Mouse (Mus musculus) heart, postnatal 36 days (tissue): ENCODE results near the gene 1700067K01Rik. TPM values are rescaled to one million over a fixed set of nuclear protein-coding genes. Genes with fewer than 3 reads are reported as not detected.

Experiments used
- DNase-seq, 2 experiments: peaks; one replicate each; pipeline ENCODE4 v3.0.0; 2021 to 2022
- intact Hi-C: fragments of 180-260 bp; cut with DNase I; formaldehyde crosslinking; loops from one replicate; pipeline ENCODE4 v1.15.1; 2025
- total RNA-seq, 2 experiments: library from RNA; stranded (reverse); gene quantifications; 2 replicates each; pipeline ENCODE4 v1.2.3; 2021

The 1700067K01Rik gene
- total RNA-seq, 2 experiments from 2014 or later: not detected

DNA sequence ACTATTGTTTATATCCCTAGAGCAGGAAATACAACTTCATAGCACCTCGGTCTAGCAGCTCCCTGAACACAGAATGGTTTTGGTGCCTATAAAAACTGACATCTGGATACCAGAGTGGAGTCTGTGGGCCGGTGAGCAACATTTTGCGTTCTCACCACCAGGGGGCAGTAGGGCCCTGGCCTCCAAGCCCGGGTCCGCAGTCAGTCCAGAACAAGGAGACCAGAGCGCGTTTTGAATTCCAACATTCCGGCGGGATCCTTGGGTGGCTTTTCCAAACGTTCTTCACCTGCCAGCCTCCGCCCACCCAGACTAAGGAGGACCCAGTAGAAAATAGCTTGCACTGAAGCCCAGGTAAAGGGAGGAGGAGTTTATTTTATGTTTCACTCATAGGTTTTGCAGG, 8.6 kb downstream of the 1700067K01Rik start:
- intact Hi-C loops: loop anchor here (5.0 kb wide), 1 partner anchor 347 kb away; no protein-coding TSS in a partner anchor
- DNase-seq: peak; percentile 90 to 92

DNA sequence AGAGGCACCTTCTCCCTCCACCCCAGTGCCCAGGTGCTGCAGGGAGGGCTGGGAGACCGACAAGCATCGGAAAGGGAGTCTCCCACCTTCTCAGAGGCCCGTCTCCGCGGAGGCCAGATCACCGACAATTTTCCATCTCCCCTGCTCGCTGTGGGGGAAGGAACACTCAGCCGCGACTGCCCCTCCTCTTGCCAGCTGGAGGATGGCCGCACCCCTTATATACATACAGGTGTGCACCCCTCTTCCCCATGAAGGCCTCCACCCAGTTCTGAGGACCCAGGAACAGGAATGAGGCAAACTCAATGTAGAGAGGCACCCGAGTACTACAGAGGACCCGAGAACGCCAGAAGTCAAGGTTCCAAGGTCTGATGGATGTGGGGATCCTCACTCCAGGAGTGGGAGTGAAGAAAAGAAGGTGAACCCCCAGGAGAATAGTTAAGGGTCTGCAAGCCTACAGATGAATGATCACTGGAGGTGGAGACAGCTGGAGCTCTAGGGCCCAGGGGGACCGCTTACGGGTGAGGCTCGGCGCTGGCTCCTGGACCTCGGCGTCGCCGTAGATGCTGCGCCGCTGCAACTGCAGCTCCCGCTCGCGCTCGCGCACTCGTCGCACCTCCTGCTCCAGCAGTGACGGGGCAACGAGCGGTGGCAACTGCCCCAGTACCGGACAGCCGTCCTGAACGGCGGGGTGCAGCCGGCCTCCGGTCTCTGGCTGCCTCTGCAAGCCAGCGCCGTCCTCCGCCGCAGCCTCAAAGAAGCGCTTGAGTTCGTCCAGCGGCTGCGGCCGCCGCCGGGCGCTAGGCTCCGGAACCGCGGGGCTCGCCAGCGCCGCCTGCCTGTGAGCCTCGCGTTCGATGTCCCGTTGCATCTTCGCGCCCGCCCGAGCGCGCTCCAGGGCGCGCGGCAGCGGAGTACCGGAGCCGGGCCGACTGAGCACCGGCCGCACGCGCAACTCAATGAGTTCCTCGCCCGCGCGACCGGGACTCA, 9.6 kb downstream of the 1700067K01Rik start:
- intact Hi-C loops: loop anchor here (5.0 kb wide), 1 partner anchor 346 kb away; no protein-coding TSS in a partner anchor
- peak; percentile 86 to 87 for DNase-seq

DNA sequence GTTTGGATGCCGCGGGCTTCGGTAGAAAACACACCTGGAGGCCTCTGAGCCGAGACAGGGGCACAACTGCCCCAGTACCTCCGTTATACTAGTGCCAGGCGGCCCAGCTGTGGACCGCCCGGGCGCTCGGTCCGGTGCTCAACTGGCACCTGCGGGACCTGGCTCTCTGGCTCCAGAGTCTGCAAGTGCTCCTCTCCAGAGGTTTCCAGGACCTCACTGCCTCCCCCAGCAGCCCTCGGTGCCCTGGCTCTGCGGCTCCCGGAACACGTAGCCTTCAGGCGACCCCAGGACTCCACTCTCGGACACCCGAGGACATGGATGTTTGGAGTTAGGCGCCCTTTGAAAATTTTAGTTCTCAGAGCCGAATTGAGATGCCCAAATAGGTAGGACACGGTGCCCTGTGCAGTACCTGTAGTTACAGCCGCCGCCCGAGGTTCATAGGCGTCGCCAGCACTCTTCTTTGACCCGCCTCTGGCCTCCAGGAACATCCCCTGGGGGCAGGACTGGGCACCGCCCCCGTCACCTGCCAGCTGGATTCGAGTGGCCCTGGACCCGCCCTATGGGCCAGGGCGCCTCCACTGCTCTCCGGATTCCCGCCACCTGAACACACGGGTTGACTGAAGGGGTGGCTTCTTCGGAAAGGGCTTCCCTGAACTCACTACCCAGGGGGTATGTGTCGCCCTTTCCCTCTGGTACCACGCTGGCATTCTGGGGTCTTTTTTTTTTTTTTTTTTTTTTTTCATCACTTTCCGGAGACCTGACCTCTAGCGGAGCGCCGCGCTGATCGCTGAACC, 10.6 kb downstream of the 1700067K01Rik start, which contains the start of gene 2210011C24Rik:
Gene 2210011C24Rik, minus strand, starts transcription at position 467 of the 794 bp plus-strand sequence.
- intact Hi-C loops: loop anchor here (5.0 kb wide), 1 partner anchor 345 kb away; no protein-coding TSS in a partner anchor
- peak in 1 of 2 experiments; percentile 21 for DNase-seq

DNA sequence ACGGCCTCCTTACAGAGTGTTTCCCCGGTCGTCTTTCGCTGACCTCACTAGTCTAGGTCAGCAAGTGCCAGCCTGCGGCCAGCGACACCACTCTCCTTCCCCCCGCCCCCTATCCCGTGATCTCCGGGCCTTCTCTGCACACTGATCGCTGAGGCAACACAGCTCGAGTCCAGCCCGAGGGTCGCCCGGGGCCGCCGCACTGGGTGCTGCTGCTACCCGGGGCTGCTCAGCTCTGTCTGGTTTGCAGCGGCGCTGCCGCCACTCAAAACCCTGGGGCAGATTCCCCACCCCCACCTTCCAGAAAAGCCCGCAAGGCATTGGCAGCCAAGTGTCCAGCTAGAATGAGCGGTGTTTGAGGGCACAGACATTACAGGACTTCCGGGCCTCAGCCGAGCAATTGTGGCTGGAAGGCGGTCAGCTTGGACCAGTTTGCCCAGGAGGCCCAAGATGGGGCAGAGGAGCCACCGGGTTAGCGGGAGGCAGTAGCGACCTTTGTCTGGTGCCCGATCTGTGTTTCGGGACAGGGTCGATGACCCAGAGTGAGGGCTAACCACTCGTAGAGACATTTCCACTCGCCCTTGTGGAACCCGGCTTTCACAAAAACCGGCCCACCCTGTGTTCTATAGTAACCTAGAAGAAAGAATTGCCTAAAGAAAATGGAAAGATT, 11.3 kb downstream of the 1700067K01Rik start:
- peak in 1 of 2 experiments; percentile 36 for DNase-seq
- intact Hi-C loops: loop anchor here (5.0 kb wide), 1 partner anchor 345 kb away; no protein-coding TSS in a partner anchor

DNA sequence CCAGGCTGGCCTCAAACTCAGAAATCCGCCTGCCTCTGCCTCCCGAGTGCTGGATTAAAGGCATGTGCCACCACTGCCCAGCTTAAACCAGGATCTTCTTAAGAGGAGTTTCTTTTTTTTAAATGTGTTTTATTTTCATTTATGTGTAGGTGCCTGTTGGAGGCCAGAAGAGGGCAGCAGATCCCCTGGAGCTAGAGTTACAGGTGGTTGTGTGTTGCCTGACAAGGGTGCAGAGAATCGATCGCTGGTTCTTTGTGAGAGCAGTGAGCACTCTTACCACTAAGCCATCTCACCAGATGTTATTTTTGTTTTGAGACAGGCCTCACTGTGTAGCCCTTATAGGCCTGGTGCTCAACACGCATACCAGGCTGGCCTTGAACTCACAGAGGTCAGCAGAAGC, 14.5 kb downstream of the 1700067K01Rik start:
- intact Hi-C loops: no loop called here
- no peak for DNase-seq

DNA sequence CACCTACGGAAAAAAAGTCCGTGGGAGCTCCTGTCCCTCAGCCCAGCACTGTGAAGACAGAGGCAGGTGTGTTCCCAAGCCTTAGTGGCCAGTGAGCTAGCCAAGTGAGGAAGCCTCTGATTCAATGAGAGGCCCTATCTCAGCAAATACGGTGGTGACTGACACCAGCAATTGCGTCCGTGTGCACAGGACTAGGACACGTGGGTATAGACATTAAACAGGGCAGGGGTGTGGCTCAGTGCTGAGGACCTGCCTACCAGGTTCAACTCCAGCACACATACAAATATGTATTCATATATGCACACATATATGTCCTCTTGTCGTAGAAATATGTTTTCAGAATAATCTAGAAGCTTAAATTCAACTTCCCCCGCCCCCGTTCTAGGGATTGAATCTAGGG, 18.4 kb downstream of the 1700067K01Rik start:
- DNase-seq: no peak
- intact Hi-C loops: no loop called here

DNA sequence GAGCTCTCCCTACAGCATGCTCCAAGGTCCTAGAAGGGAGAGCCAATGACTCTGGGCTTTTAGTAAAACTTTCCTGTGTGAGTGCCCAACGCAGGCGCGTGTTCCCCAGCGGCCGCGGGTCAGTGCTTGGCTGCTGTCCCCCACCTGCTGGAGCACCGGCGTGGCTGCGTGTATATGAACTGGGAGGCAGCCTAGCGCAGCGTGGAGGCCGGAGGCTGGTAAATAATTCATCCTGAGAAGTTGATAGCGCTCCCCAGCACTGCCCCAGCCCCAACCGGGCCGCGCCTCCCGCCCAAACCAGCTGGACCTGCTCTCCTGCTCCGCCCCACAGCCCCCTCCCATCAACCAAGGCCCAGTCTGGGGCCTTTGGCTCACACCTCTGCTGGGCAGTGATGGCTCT, 19.8 kb downstream of the 1700067K01Rik start, which contains the start of gene Palm3:
Gene Palm3, plus strand, starts transcription at position 376 of the 400 bp plus-strand sequence.
- DNase-seq: no peak
- intact Hi-C loops: no loop called here

DNA sequence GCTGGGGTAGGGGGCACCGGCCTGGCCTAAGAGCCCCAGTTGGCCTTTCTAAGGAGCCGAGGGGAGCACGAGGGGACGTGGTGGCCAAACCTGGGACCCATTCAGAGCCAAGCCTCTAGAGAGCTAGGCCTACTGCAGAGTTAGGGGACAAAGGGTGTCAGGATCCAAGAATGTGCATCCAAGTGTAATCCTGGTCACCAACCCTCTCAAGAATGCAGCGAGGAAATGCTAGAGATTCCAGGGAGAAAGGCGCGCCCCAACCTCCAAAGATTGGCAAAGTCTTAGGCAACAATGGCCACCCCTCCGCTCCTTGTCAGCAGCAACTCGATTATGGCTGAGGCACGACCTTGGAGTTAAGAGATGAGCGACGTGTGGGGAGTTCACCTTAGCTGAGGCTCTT, 20.3 kb downstream of the 1700067K01Rik start:
- intact Hi-C loops: no loop called here
- DNase-seq: no peak

DNA sequence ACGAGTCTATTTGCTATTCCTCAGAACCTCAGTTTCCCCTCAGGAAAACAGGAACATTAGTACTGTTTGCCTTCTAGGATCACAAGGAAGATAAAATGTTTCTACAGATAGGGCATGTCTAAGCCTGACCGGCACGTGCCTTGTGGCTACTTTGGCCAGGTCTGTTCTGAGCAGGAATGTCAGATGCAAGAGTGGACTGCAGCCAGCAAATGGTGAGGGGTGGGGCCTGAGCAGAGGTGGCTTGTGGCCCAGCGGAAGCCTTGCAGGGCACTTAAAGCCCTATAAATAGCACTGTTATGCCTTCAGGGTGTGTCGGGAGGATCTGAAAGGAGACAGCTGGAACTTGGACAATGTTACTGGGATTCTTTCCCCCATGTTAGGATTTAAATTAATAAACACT, 21.8 kb downstream of the 1700067K01Rik start:
- intact Hi-C loops: no loop called here
- DNase-seq: peak; percentile 70 to 72

DNA sequence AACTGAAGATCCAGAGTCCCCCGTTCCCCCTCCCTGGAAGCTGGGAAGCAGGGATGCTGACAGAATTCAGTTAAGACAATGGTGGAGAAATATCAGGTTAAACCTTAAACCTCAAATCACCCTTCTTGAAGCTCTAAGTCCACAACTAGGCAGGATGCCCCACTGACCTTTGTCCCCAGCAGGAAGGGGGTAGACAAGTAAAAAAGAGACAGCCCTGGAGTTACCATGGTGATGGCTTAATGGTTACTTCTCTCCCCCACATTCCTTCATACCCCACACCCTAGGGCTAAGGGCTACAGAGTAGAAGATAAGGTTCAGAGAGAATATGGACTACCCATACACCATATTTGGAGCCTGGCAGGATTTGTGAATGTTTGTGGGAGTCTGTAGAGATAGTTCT, 22.3 kb downstream of the 1700067K01Rik start:
- intact Hi-C loops: no loop called here
- no peak for DNase-seq

DNA sequence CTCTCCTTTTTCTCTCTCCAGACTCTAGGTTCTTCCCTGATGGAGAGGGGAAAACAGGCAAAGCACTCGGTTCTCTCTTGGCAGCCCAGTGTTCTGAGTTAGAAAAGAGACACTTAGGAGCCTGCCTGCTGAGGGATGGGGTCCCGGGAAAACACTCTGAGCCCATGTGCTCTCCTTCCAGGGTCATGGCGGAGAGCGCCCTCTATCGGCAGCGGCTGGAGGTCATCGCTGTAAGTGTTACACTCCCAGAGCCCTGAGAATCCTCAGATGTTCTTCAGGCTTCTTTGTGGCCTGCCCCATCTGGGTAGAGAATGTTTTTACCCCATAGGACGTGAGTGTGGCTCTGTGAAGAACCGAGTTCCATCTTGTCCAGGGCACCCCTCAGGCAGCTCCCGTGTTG, 22.9 kb downstream of the 1700067K01Rik start:
- DNase-seq: peak; percentile 51 to 67
- intact Hi-C loops: no loop called here

DNA sequence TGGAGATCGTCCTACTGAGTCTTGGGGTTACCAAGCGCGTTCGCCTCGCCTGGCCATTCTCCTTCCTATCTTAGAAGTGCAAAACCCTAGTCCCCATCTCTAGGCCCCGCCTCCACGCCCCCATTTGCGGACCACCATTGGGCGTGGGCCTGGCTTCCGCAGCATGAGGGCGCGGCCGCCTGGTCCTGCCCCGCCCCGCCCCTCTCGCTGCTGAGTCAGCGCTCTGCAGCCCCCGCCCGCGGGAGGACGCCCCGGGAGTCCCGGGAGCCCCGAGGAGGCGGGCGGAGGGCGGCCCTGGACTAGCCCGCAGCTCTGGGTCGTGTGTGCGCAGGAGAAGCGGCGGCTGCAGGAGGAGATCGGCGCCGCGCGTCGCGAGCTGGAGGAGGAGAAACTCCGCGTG, 24.6 kb downstream of the 1700067K01Rik start:
- intact Hi-C loops: no loop called here
- peak in 1 of 2 experiments; percentile 45 for DNase-seq

DNA sequence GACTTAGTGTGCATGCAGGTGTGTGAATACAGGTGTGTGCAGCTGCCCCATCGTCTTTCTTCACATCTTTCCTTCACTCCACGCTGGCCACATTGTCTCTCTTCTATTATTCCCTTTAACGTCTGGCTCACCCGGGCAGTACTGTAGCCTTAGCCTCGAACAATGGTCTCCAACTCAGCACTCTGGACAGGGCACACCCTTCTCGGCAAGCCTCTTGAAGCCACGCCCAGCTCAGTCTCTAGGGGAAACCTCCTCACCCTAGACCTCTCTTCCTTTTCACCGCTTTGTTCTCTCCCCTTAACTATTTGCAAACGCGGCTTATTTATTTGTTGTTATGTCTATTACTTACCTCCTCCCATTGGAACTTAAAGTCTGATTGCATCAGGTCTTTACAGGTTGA, 26.1 kb downstream of the 1700067K01Rik start:
- DNase-seq: no peak
- intact Hi-C loops: no loop called here

DNA sequence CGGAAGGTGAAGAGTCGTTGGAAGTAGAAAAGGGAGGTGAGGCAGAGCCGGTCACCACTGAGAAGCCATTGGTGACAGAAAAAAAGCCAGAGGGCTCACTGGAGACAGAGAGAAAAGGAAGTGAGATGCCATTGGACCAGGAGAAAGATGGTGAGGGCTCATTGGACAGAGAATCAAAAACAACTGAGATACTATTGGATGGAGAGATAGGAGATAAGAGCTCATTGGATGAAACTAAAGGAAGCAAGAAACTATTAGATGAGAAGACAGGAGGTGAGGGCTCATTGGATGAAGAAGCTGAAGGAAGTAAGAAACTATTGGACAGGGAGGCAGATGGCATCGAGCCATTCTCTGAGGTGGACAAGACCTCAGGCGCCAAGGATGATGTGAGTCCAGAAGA, 28.0 kb downstream of the 1700067K01Rik start:
- intact Hi-C loops: no loop called here
- DNase-seq: no peak

DNA sequence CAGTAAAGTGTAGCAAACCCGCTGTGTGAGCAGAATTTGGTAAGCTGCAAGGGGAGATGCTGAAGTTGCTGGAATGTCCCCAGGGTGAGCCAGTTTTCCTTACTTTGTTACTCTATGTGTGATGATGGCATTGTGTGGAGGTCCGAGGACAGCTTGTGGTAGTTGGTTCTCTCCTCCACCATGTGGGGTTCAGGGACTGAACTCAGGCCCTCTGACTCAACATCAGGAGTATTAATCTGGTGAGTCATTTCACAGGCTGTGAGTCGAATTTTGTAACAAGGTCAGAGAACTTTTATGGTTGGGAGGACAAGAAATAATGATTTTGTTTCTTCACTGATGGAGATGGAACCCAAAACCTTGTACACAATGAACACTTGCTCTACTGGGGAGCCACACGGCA, 31.5 kb downstream of the 1700067K01Rik start:
- no peak for DNase-seq
- intact Hi-C loops: no loop called here

DNA sequence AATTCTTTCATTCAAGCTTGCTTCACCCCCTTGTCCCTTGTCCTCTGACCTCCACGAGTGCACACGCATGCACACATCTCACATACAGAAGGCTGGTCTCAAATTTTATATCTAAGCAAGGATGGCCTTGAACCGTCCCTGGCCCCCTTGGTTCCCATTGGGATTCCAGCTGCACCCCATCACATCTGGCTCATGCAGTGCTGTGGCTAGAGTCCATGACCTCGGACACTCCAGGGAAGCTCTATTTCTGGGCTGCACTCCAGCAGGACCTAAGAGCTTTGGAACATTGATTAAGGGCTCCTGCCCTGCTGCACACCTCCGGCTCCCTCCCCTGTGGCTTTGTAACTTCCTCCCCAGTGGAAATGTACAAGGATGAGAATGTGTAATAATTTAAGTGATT, 36.7 kb downstream of the 1700067K01Rik start:
- peak; percentile 43 to 50 for DNase-seq
- intact Hi-C loops: loop anchor here (2.0 kb wide), 1 partner anchor 145 kb away; no protein-coding TSS in a partner anchor

DNA sequence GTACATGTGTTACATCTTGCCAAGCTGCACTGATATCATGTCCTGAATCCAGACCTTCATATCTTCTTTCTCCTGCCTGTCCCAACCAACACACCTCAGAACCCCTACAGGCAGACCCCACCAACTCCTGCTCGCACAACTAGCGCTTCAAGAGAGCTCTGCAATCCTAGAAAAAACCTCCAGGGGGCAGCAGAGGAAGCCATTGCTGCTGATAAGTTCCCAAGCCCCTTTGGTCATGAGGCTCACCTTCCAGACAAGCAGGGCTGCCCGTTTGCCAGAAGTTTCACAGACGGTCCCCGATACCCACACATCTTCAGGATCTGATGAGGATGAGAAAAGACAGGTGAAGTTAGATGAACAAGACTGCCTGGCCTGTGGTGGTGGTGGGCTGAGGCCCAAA, 37.7 kb downstream of the 1700067K01Rik start:
- intact Hi-C loops: loop anchor here (1.0 to 2.0 kb wide), 2 partner anchors 144 to 246 kb away; no protein-coding TSS in a partner anchor
- DNase-seq: peak; percentile 80

DNA sequence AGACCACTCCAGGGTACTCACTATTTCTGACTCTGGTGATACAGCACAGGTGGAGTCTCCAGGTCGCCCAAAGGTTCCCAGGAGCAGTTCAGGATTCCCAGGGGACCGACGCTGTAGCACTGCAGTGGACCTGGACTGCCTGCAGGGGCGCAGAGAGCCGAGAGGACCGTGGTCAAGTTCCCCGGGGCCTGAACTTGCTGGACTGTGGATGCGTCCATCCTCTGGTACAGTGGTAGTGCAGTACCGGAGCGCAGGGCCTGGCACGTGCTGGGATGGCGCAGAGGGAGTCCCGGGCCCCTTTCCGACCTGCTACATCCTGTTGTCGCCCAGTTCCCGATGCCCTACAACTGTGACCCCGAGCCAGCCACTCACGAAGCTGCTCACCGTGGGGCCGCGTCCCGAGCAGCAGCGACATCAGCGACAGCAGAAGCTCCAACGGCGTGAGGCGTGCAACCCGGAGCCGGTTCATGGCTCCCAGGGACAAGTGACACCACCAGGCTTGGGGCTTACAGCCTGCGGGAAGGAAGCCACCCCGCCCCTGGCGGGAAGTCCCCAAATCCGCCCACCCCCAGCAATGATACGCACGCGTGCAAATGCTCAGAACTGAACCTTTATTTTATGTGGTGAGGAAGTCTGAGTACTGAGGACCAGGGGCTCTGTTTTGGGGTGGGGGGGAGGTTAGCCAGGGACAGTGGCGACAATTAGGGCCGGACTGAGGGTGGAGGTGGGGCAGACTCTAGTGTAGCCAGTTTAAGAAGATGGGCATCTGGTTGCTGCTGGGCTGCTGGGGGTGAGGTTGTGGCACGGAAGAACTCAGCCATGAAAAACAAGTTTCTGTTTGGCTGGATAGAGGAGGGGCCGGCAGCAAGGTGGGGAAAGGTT, 41.0 kb downstream of the 1700067K01Rik start, which contains the start of gene Il27ra:
Gene Il27ra, minus strand, starts transcription at position 524 of the 882 bp plus-strand sequence.
- DNase-seq: peak; percentile 78
- intact Hi-C loops: loop anchor here (2.0 kb wide), 1 partner anchor 20 kb away; no protein-coding TSS in a partner anchor

DNA sequence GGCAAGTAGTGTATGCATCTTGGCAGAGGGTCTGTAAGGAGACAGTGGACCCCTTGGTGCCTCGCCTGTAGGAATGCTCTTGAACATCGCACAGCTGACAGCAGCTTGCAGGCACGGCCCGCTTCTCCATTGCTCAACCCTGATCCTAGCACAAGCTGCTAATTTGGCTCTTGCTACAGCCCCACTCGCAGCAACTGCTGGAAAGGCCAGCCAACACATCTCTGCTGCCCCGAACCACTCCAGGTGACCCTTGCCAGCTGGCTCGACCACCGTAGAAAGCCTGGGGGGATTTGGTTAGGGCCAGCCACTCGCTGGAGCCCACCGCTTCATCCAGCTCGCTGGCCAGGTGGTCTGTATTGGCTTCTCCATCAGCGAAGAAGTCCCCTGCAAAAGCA, 41.6 kb downstream of the 1700067K01Rik start:
- intact Hi-C loops: loop anchor here (2.0 kb wide), 1 partner anchor 20 kb away; no protein-coding TSS in a partner anchor
- peak; percentile 32 to 47 for DNase-seq
